Mouse (Mus musculus): ENCODE data around the gene Chrna7.

The Chrna7 gene

DNA sequence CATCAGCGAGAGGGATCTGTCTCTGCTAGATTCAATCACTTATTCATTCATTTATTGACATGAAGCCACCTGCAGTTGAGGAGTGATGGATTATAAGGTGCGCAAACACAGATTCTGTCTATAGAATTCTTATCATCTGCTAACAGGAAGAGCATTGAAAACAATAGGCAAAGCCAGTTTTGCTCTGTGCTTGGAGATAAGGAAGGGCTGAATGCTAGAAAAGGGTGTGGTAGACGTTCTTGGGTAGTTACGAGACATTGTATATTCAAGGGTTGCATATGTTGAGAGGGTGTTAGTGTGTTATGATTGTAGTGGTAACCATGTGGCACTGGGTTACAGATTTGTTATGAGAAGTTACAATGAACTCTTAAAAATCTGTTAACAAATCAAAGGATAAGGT is 103.0 kb downstream of the Chrna7 start:
- in situ Hi-C loops (cut with MboI; ENCODE audit: low pct_unique_long_range_greater_than_20kb in 1 of 2, low sequenced_read_pairs in 2 of 2, unreplicated experiment in 1 of 2): no loop called here

DNA sequence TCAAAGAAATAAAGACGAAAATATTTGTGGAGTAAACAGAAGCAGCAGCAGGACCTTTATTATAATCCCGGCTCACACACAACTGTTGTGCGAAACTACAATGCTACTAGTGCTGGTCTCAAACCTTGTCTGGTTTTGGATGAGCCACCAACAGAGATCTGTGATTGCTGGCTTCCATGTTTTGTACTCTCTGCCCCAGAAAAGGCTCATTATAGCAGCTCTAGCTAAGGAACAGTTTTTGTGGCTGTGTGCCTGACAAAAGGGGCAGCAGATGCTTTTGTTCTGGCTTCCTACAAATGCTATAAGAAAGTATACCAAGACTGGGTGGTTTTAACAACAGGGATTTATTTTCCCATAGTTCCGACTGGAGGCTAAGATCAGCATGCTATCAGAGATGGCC is 126.4 kb downstream of the Chrna7 start:
- in situ Hi-C loops (cut with MboI; ENCODE audit: low pct_unique_long_range_greater_than_20kb in 1 of 2, low sequenced_read_pairs in 2 of 2, unreplicated experiment in 1 of 2): no loop called here

DNA sequence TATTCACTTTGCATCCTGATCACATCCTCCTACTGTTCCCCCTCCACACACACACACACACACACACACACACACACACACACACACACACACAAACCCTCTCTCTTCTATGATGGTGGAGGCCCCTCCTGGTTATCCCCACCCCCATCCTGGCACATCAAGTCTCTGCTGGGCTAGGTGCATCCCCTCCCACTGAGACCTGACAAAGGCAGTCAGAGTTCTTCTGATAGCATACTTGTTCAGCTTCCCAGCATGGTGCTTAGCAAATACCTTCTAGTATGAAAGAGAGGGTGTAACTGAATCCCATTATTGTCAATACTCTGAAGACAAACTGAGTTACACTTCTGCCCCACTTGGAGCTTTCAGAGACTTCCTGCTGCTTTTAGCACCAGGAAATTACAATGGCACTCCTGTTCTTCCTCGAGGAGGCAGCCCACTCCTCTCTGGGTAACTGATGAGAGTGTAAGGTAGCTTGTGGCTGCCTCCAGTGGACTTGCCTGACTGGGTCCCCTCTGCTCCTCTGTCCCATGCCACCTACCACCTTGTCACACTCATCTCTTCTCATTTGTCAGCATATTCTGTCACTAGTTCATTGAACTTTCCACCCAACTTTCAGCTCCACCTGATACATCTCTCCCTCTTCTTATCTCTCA is 127.9 kb downstream of the Chrna7 start:
- in situ Hi-C loops (cut with MboI; ENCODE audit: low pct_unique_long_range_greater_than_20kb in 1 of 2, low sequenced_read_pairs in 2 of 2, unreplicated experiment in 1 of 2): no loop called here

DNA sequence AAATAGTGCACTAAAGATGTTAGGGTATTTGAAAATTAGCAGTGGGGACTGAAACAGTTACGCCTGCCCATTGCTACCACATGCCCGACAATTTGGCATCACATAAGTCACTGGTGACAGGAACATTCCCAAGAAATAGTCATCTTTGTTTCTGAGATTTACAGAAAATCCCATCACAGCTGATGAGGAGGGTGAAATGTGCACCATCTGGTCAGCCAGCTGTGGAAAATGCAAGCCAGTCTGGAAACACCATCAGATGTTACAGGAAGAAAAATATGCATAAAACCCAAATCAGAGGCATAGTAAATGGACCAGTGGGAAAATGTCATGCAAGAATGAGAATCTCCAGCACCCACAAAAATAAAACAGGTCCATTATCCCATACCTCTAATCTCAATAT is 151.4 kb downstream of the Chrna7 start:
- in situ Hi-C loops (cut with MboI; ENCODE audit: low pct_unique_long_range_greater_than_20kb in 1 of 2, low sequenced_read_pairs in 2 of 2, unreplicated experiment in 1 of 2): no loop called here
